Mouse (Mus musculus) gastrocnemius, postnatal 10 days (tissue): ENCODE measurements around the gene Anapc4. TPM values are rescaled to one million over a fixed set of nuclear protein-coding genes. Genes with fewer than 3 reads are reported as not detected.

ENCODE experiments used
- DNase-seq: peaks from one replicate; pipeline ENCODE4 v3.0.0; 2021; ENCODE audit warnings: mixed read lengths
- long read RNA-seq, 2 experiments: library from polyadenylated mRNA; stranded (forward); transcript quantifications; one replicate each; pipeline ENCODE4 v2.0.0; 2021
- total RNA-seq, 2 experiments: library from RNA; stranded (reverse); gene quantifications; 2 replicates each; pipeline ENCODE4 v1.2.3; 2021

Anapc4 gene
- 10 to 100 TPM; 42.5 to 52.7 TPM for total RNA-seq
- long read RNA-seq, experiment 1, transcript Anapc4-201 (28 exons, 3,854 nt): major isoform, 55 of 62 reads
- long read RNA-seq, experiment 1, partial matches to known transcripts: 1 of 62 reads
- long read RNA-seq, experiment 1, other reads (novel, unspliced or antisense): 6 of 62 reads
- long read RNA-seq, experiment 2, transcript Anapc4-201 (28 exons, 3,854 nt): major isoform, 67 of 76 reads
- long read RNA-seq, experiment 2, partial matches to known transcripts: 2 of 76 reads
- long read RNA-seq, experiment 2, other reads (novel, unspliced or antisense): 6 of 76 reads

DNA sequence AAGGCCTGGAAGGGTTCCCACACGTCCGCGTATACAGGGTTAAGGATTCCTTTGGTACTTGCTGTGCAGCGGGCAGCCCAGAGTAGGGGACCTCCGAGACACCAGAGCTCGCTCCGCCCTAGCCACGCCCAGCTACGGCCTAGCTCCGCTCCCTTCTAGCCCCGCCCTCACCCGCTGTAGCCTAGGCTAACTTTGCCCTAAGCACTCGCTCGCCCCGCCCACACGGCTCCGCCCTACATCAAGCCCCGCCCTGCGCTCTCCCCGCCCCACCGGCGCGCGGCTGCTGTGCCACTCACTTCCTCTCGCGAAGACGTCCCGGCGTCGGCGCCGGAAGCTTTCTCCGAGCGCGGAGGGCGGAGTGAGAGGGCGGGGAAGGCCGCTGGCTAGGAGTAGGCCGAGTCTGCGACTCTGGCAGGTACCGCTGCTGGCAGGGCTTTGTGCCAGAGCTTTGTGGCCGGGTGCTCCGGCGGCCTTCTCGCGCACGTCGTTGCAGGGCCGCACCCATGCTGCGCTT is at the start of gene Anapc4:
Anapc4 (plus strand) TSS at position 252 of the 514 bp plus-strand sequence.
- DNase-seq: peak; percentile 100

DNA sequence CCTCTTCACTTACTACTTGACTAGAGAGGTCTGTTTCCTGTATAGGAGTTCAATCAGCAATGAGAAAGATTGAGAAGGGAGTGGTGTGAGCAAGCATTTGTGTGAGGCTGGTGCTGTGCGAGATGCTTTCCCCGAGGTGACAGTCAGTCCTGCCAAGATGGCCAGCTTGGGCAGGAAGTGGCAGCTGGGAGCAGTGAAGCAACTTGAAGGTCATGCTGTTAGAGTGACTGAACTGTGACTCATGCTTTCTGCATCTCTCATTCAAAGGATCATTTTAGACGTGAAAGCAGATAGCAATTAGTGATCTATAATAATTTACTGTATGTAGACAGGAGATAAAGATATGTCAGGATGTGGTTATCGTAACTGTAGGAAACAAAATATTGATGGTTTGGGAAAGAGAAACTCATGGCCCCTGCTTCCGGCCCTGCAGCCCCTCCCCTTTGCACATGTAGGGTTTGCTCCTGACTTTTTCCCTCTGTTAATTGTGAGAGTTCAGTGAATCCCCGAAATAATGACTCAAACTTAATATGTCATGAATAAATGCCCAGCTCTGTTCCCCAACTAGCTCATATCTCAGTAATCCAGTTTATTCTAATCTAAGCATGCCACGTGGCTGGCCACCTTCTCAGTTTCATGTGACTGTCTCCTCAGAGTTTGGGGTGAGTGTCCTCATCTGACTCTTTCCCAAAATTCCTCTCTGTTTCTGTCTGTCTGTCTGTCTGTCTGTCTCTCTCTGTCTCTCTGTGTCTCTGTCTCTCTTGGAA is 47.1 kb upstream of the Anapc4 start:
- DNase-seq: no peak

DNA sequence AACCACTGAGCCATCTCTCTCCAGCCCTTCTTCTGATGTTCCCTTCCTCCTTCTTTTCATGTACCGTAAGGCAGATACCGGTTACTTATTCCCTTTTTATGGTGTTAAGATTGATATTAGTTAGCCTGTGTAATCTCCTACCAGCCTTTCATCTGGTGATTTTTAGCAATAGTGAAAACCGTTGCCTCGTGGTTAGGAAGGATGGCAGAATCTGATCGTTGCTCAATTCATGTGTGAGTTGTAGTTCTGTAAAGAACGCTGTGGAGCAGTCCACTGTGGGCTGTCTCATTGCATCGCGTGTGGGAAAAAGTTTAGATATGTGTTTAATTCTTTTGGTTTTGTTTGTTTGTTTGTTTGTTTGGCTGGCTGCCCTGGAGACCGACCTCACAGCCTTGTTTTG is 40.6 kb upstream of the Anapc4 start:
- no peak for DNase-seq

DNA sequence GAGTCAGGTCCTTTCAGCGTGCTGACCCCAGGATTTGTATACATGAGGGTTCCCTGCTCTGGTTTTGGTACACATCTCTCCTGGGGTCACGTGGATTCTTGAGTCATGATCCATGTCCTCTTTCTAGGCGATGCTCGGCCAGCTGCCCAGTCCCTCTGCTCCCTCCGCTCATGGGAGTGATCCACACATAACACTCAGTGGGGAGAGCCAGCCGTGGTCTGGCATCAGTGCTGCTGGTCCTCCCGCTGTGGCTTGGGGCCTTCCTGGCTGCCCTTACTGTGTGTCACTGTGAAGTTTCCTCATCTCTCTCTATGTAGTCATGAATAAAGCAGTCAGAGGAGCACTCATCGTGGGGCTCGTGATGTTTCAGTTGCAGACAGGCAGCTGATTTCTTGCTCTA is 39.7 kb upstream of the Anapc4 start:
- no peak for DNase-seq

DNA sequence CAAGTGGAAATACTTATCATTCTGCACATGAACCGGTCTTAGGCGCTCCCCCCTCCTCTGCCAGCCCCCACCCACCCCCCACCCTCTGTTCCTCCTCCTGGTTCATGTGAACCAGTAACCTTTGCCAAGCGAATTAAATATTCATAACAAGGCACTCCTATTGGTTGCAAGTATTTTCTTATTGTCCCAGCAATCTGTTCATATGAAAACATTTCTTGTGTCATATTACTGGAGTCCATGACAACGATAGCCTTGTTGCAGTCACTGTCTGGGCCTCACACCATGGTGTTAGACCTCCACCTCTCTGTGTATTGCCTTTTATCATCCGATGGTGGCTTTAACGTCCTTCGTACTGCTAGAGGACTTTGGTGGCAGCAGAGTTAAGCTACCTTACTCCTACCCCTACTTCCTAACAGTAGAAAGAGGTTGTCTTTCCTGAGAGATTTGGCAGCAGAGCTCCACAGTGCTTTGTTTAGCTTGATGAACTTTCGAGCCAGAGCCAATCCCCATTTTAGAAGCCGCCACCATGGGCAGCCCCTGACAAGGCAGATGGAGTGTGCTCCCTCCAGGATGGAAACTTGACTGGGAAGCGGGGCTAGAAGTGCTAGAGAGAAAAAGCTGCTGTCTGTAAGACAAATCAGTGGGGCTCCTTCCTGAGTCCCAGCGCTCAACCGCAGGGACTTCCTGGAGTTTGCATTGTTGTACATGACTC is 34.4 kb upstream of the Anapc4 start:
- DNase-seq: no peak

DNA sequence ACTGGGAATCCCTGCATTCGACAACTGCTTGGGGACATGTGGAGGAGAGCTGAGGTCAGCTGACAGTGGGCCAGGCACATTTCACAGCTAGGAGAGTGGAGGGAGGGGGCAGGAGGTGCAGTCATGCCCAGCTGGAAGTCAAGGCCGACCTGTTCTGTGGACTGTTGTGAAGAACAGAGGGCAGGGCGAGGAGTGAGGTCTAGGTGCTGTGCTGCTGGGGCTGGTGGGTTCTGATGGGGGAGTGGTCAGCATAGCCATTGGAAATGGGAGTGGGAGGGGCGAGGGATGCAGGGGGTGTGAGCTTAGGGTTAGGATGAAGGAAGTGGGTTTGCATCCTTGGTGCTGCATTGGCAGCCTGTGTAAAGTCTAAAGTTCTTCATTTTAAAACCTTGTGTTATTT is 28.0 kb upstream of the Anapc4 start:
- DNase-seq: no peak

DNA sequence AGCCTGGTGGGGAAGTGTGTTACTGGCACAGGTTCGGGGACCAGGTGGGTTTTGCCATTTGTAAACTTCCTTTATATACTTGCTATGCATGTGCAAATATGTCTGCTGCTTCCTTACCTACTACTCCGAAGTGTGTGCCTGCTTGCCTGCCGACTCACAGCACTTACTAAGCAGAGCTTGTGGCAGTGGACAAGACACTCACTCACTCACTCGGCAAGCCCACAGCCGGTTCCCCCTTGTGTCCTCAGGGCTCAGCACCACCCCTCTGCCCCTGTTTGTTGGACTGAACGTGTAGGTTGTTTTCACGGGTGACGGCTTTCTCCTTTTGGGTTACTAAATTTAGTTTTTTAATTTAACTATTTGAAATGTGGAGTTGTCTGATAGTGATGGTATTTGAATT is 27.5 kb upstream of the Anapc4 start:
- DNase-seq: no peak

DNA sequence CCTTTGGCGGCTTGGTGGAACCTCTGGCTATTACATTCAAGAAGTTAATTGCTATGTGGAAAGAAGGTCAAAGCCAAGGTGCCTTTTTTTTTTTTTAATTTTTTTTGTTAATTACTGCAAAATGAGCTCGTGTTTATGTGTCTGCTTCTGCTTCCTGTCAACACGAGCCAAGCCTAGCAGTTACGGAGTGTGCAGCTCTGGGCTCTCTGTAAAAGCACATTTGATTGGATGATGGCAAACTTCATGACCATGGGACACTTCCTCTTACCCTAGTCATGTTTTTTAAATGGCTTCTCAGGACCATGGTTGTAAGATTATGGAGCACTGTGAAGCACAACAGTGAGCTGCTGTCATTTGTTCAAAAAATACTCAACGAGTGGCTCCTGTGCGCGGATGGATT is 26.8 kb upstream of the Anapc4 start:
- no peak for DNase-seq

DNA sequence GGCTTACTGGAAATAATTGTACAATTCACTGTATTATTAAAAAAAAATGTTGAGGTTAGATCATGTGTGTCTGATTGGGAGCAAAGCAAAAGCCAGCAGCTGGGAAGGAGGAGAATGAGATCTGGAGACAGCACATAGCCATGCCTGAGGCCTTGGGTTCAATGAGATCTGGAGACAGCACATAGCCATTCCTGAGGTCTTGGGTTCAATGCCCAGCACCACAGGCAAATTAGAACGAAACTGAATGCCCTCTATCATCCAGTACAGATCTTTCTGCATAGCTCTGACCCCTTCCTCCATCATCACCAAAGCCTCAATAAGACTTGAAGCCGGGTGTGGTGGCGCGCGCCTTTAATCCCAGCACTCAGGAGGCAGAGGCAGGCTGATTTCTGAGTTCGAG is 23.4 kb upstream of the Anapc4 start:
- DNase-seq: no peak

DNA sequence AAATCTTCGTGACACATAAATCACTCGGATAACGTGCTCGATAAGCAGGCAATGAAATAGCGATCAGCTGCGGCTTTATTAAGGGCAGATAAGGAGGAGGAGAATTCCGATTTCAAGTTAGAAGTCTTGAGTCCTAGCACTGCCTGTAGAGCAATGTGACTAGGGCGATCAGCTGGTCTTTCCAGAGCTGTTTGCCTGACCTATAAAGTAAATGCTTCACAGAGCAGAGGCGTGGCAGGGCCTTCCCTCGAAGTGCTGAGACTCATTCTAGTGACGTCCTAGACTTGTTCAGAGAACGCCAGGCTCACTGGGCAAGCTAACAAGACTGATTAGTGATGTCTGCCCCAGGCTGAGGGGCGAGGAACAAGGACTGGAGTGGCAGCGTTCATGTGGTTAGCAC is 22.8 kb upstream of the Anapc4 start:
- DNase-seq: no peak

DNA sequence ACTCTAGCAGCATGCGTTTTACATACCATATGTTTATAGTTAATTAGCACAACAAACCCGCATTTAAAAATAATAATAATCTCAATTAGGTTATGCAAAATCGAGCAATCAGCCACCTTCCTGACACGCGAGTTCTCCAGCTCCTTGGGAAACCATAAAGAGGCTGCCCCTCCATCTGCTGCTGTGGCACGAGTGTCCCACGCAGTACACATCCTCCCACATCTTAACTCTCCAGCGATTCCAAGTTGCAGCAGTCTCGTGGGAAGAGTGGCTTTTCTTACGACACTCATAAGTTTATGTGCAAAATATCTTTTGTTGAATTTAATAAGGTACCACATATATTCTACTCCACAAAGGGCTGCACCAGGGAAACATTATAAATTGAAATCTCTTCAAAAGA is 21.4 kb upstream of the Anapc4 start:
- no peak for DNase-seq

DNA sequence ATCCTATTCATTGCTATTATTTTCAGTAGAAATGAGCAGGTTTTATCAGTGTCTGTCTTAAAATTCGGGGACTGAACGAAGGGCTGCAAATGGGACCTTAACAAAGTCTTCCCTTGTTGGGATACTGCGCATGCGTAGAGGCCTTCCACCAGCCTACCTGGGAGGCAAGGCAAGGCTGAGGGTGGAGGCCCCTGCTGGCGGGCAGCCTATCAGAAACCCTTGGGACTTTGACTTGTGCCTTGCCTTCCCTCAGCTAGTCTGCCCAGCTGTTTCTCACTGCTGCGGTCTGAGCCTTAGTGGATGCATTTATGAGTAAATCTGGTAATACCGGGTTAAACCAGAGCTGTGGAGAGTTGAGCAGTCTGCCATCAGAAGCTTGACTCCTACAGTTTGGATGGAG is 20.5 kb upstream of the Anapc4 start:
- no peak for DNase-seq

DNA sequence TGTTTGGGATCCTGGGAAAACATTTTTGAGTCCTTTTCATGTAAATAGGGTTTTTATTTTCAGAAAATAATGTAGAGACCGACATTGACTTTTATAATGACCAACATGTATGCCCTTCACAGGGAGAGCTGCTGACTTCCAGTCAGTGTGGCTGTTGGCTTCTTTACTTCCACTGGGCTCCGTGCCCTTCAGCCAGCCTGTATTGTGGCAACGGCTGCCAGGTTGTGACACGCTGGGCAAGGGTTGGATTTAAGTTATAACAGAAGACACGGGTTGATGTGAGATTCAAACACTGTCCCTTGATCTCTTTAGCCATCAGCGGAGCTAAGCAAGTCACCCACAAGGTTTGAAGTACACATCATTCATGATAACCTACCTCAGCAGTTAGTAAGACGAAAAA is 15.1 kb upstream of the Anapc4 start:
- DNase-seq: peak; percentile 15

DNA sequence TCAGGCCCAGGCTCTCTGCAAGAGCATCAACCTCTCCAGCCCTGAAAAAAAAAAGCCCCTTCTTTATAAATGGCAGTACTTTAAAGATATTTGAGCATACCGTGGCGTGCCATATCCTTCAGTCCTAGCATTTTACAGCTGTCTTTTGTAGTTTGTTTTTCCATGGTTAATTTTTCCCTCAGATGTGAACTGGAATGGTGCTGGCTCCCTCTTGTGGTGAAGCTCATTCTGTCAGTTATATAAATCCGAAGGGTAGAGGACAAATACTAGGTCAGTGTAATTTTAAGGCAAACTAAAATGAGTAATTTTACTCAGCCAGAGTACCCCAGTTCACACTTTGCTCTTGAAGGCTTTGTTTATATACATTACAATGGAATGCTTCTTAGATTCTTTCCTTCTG is 12.1 kb upstream of the Anapc4 start:
- peak; percentile 32 for DNase-seq

DNA sequence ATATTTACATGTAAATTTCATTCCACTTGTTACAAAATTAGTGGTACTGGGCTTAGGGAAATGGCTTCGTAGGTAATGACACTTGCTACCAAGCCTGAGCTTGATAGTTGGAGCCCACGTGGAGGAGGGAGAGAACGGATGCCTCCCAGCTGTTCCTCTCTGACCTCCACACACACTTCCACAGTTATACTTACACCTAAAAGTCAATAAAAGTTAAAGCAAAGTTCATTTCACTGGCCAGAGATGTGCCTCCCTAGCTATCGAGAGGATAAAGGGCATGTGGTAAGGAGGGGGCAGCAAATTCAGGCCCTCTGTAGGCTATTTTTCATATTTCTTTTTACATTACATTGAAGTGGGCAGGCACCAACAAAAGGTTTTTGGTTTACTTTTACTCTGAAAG is 5.9 kb upstream of the Anapc4 start:
- no peak for DNase-seq

DNA sequence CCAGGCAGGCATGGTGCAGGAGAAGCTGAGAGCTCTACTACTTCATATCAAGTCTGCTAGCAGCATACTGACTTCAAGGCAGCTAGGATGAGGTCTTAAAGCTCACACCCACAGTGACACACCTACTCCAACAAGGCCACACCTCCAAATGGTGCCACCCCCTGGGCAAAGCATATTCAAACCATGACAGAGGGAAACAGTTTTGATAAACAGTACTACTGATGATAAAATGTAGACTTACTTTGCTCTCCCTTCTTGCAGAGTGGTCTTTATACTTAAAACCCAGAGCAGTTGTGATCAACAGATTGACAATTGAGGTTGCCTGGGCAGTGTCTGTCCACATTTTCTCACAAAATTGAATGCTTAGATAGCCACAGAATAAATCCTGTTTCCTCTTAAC is 807 bp upstream of the Anapc4 start:
- DNase-seq: no peak

DNA sequence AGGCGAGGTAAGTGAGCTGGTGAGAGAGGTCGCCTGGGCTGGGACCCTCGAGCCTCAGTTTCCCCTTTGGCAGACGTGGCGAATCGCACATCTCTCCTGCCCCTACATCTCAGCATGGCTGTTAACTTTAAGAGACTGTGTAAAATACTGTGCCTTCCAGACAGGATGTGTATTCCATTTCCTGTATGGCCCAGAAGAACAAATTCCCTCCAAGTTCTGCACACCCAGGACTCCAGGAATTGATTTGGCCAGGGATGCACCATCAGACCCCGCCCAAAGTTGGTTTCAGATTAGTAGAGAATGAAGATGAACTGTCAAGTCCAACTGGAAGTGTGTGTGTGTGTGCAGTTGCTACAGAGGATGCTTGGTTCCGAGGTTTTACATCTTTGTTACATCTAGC is 574 bp downstream of the Anapc4 start:
- DNase-seq: no peak

DNA sequence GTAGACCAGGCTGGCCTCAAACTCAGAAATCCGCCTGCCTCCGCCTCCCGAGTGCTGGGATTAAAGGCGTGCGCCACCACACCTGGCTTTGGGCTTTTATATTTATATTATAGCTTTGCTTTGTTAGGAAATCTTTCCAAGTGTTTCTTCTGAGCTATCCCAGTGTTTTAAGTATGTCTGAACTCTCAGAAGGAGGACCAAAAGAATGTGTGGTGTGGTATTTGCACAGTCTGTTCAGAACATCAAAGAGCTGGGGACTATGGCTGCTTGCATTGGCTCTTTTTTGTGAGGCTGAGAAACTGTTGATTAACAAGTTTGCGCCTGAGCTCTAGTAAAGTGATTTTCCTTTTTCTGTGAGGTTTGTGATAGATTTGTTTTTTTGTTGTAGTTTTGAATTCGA is 10.5 kb downstream of the Anapc4 start:
- no peak for DNase-seq

DNA sequence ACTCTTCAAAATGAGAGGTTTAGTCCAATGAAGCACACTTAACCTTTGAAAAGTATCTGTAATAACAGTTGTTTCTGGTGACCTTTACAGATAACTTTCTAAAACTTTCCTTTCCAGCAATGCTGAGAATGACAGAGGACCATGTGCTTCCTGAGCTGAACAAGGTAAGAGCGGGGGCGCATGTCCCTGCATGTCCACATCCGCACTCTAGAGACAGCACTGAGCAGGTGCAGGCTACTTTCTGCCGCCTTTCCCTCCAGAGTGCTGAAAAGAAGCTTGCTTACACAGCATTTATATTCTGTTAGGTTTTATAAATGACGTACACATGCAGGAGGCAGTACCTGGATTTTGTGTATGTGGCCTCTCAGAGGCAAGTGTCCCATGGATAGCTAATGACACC is 21.9 kb downstream of the Anapc4 start:
- DNase-seq: no peak

DNA sequence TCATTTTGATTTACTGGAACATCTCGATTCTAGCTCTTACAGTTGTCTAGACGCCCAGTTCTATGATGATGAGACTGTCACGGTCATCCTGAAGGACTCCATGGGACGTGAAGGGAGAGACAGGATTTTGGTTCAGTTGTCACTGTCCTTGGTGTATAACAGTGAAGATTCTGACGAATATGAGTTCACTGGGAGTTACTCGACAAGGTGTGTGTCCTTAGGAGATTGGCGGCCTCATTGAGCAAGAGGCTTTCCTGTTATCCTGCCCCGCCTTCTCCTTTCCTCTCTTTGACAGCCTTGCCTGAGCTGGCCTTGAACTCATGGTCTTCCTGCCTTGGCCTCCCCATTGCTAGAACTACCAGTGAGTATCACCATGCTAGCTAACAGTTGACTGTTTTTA is 30.6 kb downstream of the Anapc4 start:
- no peak for DNase-seq

DNA sequence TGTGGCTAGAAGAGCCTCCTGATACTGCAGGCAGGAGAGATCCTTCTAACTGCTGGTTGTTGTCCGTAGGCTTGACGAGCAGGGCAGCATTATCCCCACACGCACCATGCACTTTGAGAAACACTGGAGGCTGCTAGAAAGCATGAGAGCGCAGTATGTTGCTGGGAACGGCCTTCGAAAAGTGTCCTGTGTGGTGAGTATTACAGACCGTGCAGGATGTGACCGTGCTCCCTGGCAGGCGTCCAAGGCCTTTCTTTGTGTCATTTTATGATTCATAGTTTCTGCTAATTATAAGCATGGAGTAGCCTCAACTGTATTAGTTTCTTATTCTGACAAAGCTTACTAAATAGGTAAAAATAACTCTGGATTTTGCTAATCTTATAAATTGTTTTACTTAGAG is 32.0 kb downstream of the Anapc4 start:
- peak; percentile 59 for DNase-seq

DNA sequence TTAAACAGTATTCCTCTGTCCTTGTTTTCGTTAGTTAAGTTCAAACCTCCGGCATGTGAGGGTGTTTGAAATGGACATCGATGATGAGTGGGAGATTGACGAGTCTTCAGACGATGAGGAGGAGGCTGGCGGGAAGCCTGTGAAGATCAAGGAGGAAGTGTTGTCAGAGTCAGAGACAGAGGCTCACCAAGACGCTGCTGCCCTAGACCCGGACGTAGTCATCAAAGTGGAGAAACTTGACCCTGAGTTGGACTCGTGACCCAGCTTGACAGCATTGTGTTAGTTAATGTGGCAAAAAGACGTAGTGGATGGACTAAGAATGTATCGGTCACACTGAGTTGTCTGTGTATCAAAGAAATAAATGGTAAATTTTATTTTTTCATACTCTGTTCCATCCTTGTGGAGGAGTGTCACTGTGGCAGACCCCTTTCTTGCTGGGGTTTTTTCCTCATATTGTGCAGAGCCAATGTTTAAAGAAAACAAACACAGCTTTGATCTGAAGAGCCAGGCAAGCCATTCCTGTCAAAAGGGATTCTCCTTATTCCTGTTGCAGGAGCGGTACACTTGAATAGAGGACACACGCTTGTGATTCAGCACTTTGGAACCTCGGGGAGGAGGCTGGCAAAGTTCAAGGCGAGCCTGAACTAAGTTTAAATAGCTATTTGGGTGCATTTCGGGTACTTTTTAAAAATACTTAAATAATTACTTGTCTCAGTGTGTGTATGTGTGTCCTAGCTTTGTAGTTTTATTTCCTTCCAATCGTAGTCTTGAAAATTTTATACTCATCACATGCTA is 32.7 kb downstream of the Anapc4 start:
- DNase-seq: no peak
